Mouse (Mus musculus) ES-E14 (cell line): ENCODE data around the gene Med13. TPM values are rescaled to one million over a fixed set of nuclear protein-coding genes. Genes with fewer than 3 reads are reported as not detected.

ENCODE experiments used
- DNase-seq: peaks from one replicate; pipeline ENCODE4 v3.0.0-alpha.2; 2013; ENCODE audit warnings: low read depth, low spot score
- H3K27ac ChIP-seq: 2 replicates; pipeline ENCODE4 v1.5.1; 2012; ENCODE audit warnings: low read depth, mild to moderate bottlenecking, low read length, moderate library complexity, mixed read lengths; ENCODE audit not compliant: poor library complexity, insufficient read depth, severe bottlenecking
- H3K36me3 ChIP-seq: 2 replicates; pipeline ENCODE4 v1.6.1; 2012; ENCODE audit warnings: mild to moderate bottlenecking, low read length, moderate library complexity, mixed read lengths; ENCODE audit not compliant: control insufficient read depth, poor library complexity, insufficient read depth, severe bottlenecking
- H3K4me1 ChIP-seq, 2 experiments: fragments of 150-350 bp in 1 of 2; sonication (generic) in 1 of 2; 2 replicates each; pipeline ENCODE4 v1.6.1; 2012; ENCODE audit warnings: low read length in 2 of 2, mild to moderate bottlenecking in 1 of 2, mixed read lengths in 1 of 2; ENCODE audit not compliant: control insufficient read depth in 2 of 2, insufficient read depth in 2 of 2, poor library complexity in 1 of 2
- H3K4me3 ChIP-seq, 2 experiments: fragments of 150-350 bp in 1 of 2; sonication (generic) in 1 of 2; 2 replicates each; pipeline ENCODE4 v1.5.1; 2012; ENCODE audit warnings: low read length in 2 of 2, low read depth in 1 of 2, mild to moderate bottlenecking in 1 of 2, mixed read lengths in 1 of 2; ENCODE audit not compliant: insufficient read depth in 1 of 2, poor library complexity in 1 of 2, severe bottlenecking in 1 of 2
- H3K9ac ChIP-seq: 2 replicates; pipeline ENCODE4 v1.6.1; 2012; ENCODE audit warnings: low read depth, mild to moderate bottlenecking, low read length, mixed read lengths; ENCODE audit not compliant: poor library complexity, insufficient read depth, severe bottlenecking
- H3K9me3 ChIP-seq: fragments of 150-350 bp; sonication (generic); 2 replicates; pipeline ENCODE4 v1.6.1; 2012; ENCODE audit warnings: low read depth, mild to moderate bottlenecking, low read length; ENCODE audit not compliant: control insufficient read depth, insufficient read depth
- CHD2 ChIP-seq: IDR thresholded peaks from 2 replicates; pipeline ENCODE4 v1.6.1; 2014; ENCODE audit warnings: mild to moderate bottlenecking, low read depth, low read length, inconsistent platforms
- HCFC1 ChIP-seq: IDR thresholded peaks from 2 replicates; pipeline ENCODE4 v1.6.1; 2012; ENCODE audit warnings: low read length, inconsistent platforms, borderline replicate concordance; ENCODE audit not compliant: insufficient read depth
- MAFK ChIP-seq: IDR thresholded peaks from 2 replicates; pipeline ENCODE4 v1.6.1; 2014; ENCODE audit warnings: mild to moderate bottlenecking, low read depth, low read length, inconsistent platforms; ENCODE audit not compliant: insufficient read depth
- ZC3H11A ChIP-seq: IDR thresholded peaks from 2 replicates; pipeline ENCODE4 v1.6.1; 2012; ENCODE audit warnings: low read depth, mild to moderate bottlenecking, inconsistent platforms, low read length, borderline replicate concordance
- ZNF384 ChIP-seq: IDR thresholded peaks from 2 replicates; pipeline ENCODE4 v1.6.1; 2012; ENCODE audit warnings: low read depth, low read length, inconsistent platforms
- in situ Hi-C, 2 experiments: fragments of 600-800 bp; cut with MboI; formaldehyde crosslinking; loops; one replicate each; pipeline ENCODE4 v1.15.1; 2025; ENCODE audit warnings: low sequenced_read_pairs in 2 of 2, inconsistent platforms in 1 of 2; ENCODE audit not compliant: unreplicated experiment in 2 of 2
- total RNA-seq: library from RNA; depleted of rRNA; stranded (reverse); fragments of 300-350 nt; gene quantifications from 2 replicates; pipeline ENCODE4 v1.2.3, GENCODE M21; 2012

The Med13 gene
- total RNA-seq, 1 experiment = 53.6 TPM

DNA sequence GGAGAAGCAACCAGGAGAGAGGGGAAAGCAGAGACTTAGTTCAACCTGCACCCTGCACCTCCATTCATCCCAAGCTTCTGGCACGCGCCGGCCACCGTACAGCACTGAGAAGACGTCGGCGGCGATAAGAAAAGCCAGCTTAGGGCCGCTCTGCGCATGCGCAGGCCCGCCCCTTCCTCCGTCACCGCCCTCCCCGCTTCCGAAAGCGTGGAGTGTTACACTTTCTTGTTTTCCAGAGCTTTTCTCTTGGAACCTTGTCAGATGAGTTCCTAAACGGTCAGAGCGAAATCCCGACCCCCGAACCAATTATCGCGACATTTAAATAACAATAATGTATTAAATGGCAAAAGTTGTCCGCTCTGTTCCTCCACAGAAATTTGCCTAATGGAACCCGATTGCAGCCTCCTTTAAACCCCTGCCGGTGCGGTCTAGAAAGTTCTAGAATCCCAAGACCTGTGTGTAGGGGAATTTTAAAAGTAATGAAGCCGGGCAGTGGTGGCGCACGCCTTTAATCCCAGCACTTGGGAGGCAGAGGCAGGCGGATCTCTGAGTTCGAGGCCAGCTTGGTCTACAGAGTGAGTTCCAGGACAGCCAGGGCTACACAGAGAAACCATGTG lies 99.8 kb downstream of the Med13 start, which contains the start of gene Ints2:
TSS of gene Ints2 (minus strand) at position 116 of the 617 bp plus-strand sequence.
- H3K36me3 ChIP-seq = peaks cover 4% of the 10 kb centered on the region; the same call in 1 of the 2 replicates
- H3K4me3 ChIP-seq = peak within 1 kb of the TSS; percentile 79 to 86
- DNase-seq = peak; percentile 83
- in situ Hi-C loops = no loop called here
- peak within 1 kb of the TSS; percentile 44; the same call in 1 of the 2 replicates for H3K27ac ChIP-seq
- peak; percentile 60; the same call in 1 of the 2 replicates for TF ChIP-seq HCFC1
- TF ChIP-seq ZNF384 = no peak
- peak; percentile 80 for TF ChIP-seq CHD2
- peaks cover 0 to 3% of the 10 kb centered on the region in 2 experiments; a peak in 1 of 4 replicates for H3K4me1 ChIP-seq
- H3K9me3 ChIP-seq = no peaks in the 10 kb centered on the region
- H3K9ac ChIP-seq = peak within 1 kb of the TSS; percentile 96

DNA sequence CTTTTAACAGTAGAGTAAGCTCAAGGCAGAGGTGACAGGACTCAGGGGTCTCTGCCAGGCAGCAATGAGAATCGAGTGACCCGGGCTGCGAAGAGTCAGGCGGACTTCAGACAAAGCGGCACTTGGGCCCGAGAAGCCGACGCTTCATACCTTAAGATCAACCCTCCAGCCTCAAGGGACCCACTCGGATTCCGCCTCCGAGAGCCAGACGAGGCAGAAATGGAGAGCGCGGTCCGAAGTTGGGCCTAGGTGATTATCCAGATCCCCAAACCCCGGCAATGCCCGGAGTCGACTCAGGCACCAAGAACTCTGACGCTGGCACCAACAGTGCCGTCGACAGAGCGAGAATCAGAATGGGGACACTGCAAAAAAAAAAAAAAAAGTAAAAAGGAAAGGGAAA lies 100.3 kb downstream of the Med13 start:
- Histone ChIP-seq H3K4me1 (peaks cover 0 to 3% of the 10 kb centered on the region in 2 experiments; a peak in 1 of 4 replicates), H3K9ac (peak overlapping the region; percentile 96), H3K36me3 (peaks cover 5% of the 10 kb centered on the region; the same call in 1 of the 2 replicates), H3K4me3 (peak overlapping the region; percentile 79 to 86), H3K9me3 (no peaks in the 10 kb centered on the region), H3K27ac (no peak overlapping the region)
- TF ChIP-seq ZC3H11A (no peak), CHD2 (no peak), MAFK (no peak), HCFC1 (no peak), ZNF384 (no peak)
- no peak for DNase-seq
- in situ Hi-C loops = no loop called here

DNA sequence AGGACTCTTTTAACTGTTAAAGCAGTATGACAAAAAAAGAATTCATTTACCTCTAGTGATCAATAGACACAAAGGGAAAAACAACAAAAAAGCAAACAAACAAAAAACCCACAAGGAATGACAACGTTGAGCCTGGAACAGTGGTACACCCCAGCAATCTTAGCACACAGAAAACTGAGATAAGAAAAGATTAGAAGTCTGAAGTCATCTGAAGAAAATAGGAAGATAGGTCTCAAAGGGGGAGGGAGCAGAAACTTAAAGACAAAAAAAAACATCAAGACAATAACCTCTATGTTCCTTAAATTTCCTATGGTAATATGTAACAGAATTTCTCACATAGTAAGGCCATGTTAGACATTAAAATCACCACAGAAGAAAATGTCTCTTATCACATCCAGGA lies 104.1 kb downstream of the Med13 start:
- Histone ChIP-seq H3K9ac (no peak overlapping the region), H3K4me1 (peaks cover 0 to 3% of the 10 kb centered on the region in 2 experiments; a peak in 1 of 4 replicates), H3K9me3 (no peaks in the 10 kb centered on the region), H3K36me3 (peaks cover 16% of the 10 kb centered on the region), H3K4me3 (no peak overlapping the region), H3K27ac (no peak overlapping the region)
- no peak for DNase-seq
- no peak for TF ChIP-seq CHD2
- in situ Hi-C loops = no loop called here

DNA sequence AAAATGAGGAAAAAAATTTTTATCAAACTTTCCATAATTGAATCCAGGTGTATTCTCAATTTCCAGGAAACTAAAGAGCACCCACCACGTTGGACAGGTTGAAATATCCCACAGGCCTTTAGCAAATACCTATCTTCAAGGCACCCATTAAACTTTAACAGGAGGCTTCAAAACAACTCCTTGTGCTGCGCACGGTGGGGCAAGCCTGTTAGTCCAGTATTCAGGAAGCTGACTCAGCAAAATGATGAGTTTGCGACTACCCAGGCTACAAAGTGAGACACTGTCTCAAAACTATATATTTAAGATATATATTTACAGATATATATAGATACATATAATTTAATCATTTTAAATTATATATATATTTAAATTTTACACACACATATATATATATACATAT lies 125.0 kb downstream of the Med13 start:
- no peak for DNase-seq
- H3K4me1 ChIP-seq = no peaks in the 10 kb centered on the region
- H3K4me3 ChIP-seq = no peak overlapping the region
- in situ Hi-C loops = no loop called here
- H3K27ac ChIP-seq = no peak overlapping the region
- no peak overlapping the region for H3K9ac ChIP-seq
- no peaks in the 10 kb centered on the region for H3K9me3 ChIP-seq
- peaks cover 20% of the 10 kb centered on the region for H3K36me3 ChIP-seq
- TF ChIP-seq MAFK = peak; percentile 98
- TF ChIP-seq CHD2 = no peak

DNA sequence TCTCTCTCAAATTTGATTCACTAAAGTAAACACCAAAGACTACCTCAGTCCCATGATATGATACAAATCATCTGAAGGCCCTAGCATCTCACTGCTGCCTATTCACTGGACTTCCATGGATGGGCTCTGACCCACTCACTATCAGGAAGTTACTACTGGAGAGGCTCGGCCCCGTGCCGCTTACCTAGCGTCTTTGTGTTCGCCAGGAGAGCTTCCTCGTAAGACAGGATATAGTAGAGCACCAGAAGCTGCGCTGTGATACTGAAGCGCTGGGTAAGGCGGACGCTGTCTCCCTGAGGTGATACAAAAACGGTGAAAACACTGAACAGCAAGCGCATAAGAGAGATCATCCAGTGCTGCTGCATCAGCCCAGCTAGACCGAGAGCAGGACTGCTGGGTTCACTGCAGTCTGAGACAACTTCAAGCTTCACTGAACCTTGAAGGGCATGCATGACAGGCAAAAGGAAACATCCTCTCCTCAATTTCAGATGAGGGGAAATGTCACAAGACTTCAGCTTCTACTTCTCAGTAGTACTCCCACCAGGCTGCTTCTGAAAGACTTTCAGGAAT lies 125.5 kb downstream of the Med13 start:
- Histone ChIP-seq H3K36me3 (peaks cover 21% of the 10 kb centered on the region), H3K4me3 (no peak overlapping the region), H3K4me1 (no peaks in the 10 kb centered on the region), H3K9ac (no peak overlapping the region), H3K27ac (no peak overlapping the region), H3K9me3 (no peaks in the 10 kb centered on the region)
- DNase-seq = no peak
- in situ Hi-C loops = no loop called here
- no peak for TF ChIP-seq ZNF384
- no peak for TF ChIP-seq HCFC1
- no peak for TF ChIP-seq MAFK
- TF ChIP-seq ZC3H11A = no peak
- TF ChIP-seq CHD2 = no peak
